Mouse (Mus musculus): Measurements from ENCODE around the gene Sema6d.

DNA sequence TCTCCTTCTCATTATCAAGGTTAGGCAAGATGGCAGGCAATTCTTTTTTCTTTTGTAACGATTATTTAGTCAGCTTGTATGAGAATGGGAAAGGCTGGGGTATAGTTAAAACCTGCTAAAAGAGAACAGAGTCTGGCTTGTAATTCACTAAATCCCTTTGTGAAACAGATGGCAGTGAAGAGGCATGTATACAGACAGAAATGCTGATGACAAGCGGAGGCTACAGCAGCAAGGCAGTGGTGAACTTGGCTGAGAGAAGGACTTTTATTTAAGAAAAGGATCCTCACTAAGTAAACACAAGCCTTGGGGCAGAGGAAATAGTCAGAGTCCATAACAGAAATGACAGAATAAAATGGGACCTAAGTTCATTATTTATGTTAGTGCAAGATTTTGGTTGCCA, 264.4 kb downstream of the Sema6d start:
- TF ChIP-seq CTCF (IDR thresholded peaks at IDR 0.05; ENCODE audit: control insufficient read depth, insufficient read depth, insufficient read length) (no peak), MAX (IDR thresholded peaks at IDR 0.05) (no peak), CEBPB (IDR thresholded peaks at IDR 0.05; ENCODE audit: low read depth) (no peak), MYOD1 (IDR thresholded peaks at IDR 0.05; ENCODE audit: control insufficient read depth, insufficient read length, low read depth) (no peak), FOSL1 (IDR thresholded peaks at IDR 0.05; ENCODE audit: insufficient read depth, low read length, poor library complexity, severe bottlenecking) (no peak), USF1 (IDR thresholded peaks at IDR 0.05; ENCODE audit: low read depth) (no peak), MYOG (IDR thresholded peaks at IDR 0.05; ENCODE audit: control insufficient read depth, extremely low read depth, insufficient read length) (no peak)

Data from C2C12 (cell line).